Mouse (Mus musculus) stomach, postnatal 0 days (tissue): ENCODE measurements around the gene Fam210b. TPM values are rescaled to one million over a fixed set of nuclear protein-coding genes. Genes with fewer than 3 reads are reported as not detected.

Source experiments
- ATAC-seq: fragments of 200-750 bp; cut with Nextera tagmentation; 2 replicates; pipeline ENCODE4 v1.8.0; 2017; ENCODE audit not compliant: low FRiP score, low TSS enrichment
- DNase-seq: peaks from one replicate; pipeline ENCODE4 v3.0.0-alpha.2; 2016; ENCODE audit warnings: low spot score
- H3K27ac ChIP-seq: fragments of 300-500 bp; sonication (generic); replicated peaks from 2 replicates; pipeline ENCODE4 v1.5.1; 2014; ENCODE audit warnings: mild to moderate bottlenecking, control low read depth
- H3K27me3 ChIP-seq: fragments of 300-500 bp; sonication (generic); 2 replicates; pipeline ENCODE4 v1.6.1; 2014; ENCODE audit warnings: low read length; ENCODE audit not compliant: control insufficient read depth, insufficient read depth
- H3K36me3 ChIP-seq: fragments of 300-500 bp; sonication (generic); 2 replicates; pipeline ENCODE4 v1.6.1; 2014; ENCODE audit warnings: low read length, mixed read lengths; ENCODE audit not compliant: control insufficient read depth, insufficient read depth
- H3K4me1 ChIP-seq: fragments of 300-500 bp; sonication (generic); replicated peaks from 2 replicates; pipeline ENCODE4 v1.6.1; 2014; ENCODE audit warnings: antibody characterized with exemption; ENCODE audit not compliant: control insufficient read depth, insufficient read depth
- H3K4me2 ChIP-seq: fragments of 300-500 bp; sonication (generic); replicated peaks from 2 replicates; pipeline ENCODE4 v1.6.1; 2014; ENCODE audit warnings: low read depth, mild to moderate bottlenecking, control low read depth, moderate library complexity
- H3K4me3 ChIP-seq: fragments of 300-500 bp; sonication (generic); 2 replicates; pipeline ENCODE4 v1.5.1; 2014; ENCODE audit warnings: low read depth, low read length, control low read depth
- H3K9ac ChIP-seq: fragments of 300-500 bp; sonication (generic); 2 replicates; pipeline ENCODE4 v1.6.1; 2014; ENCODE audit warnings: mild to moderate bottlenecking, low read length, control low read depth, mixed read lengths
- H3K9me3 ChIP-seq: fragments of 300-500 bp; sonication (generic); 2 replicates; pipeline ENCODE4 v1.6.1; 2016; ENCODE audit warnings: low read length; ENCODE audit not compliant: control insufficient read depth
- CTCF ChIP-seq: IDR thresholded peaks from 2 replicates; pipeline ENCODE4 v1.5.1; 2016; ENCODE audit warnings: antibody characterized with exemption, low read depth, mild to moderate bottlenecking, moderate library complexity
- EP300 ChIP-seq: optimal IDR thresholded peaks from 2 replicates; pipeline ENCODE3; 2016; ENCODE audit warnings: antibody characterized with exemption
- WGBS: fragments of 180-500 bp; shearing (Covaris S2); extraction: QIAGEN DNeasy Blood & Tissue Kit; methylation state at CpG from one replicate; pipeline ENCODE4 v1.1.7; 2014; 5-methylcytosine and 5-hydroxymethylcytosine counted together
- polyA plus RNA-seq: library from polyadenylated mRNA; unstranded; fragments of >200 nt; fragmentation: Nextera tagmentation; extraction: Ambion mirVana; gene quantifications from 2 replicates; pipeline ENCODE4 v1.2.1, GENCODE M21; 2015

The Fam210b gene
- polyA plus RNA-seq, 1 experiment from 2014 or later = 23.9 TPM

DNA sequence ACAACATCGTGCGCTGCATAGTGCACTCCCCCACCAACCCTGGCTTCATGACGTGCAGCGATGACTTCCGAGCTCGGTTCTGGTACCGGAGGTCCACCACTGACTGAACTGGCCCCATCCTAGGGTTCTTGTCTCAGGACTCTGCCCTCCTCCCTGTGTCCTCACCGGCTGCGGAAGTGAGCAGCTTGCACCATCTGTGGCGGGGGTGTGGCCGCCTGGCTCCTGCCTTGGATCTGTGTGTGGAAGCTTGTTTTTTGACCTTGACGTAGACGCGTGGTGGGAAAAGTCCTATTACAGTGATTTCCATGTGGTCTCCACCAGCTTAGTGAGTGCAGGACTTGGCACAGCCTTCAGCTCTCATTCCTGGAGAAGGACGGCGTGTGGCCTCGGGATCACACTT is 35.1 kb downstream of the Fam210b start:
- Histone ChIP-seq H3K9me3 (no peaks in the 10 kb centered on the region), H3K4me1 (no peaks in the 10 kb centered on the region), H3K4me3 (no peak overlapping the region), H3K9ac (no peak overlapping the region), H3K36me3 (peaks cover 34% of the 10 kb centered on the region), H3K4me2 (no peak overlapping the region), H3K27me3 (no peaks in the 10 kb centered on the region), H3K27ac (no peak overlapping the region)
- DNase-seq (no peak), ATAC-seq (no peak)
- WGBS = 96% methylated on average over 17 of the region's 17 CpGs
- no peak for TF ChIP-seq EP300
- no peak for TF ChIP-seq CTCF

- ATAC-seq (no peak), DNase-seq (no peak)
- Histone ChIP-seq H3K27me3 (no peaks in the 10 kb centered on the region), H3K9ac (no peak overlapping the region), H3K27ac (no peak overlapping the region), H3K4me2 (no peak overlapping the region), H3K36me3 (peaks cover 26% of the 10 kb centered on the region), H3K4me3 (no peak overlapping the region), H3K4me1 (no peaks in the 10 kb centered on the region), H3K9me3 (no peaks in the 10 kb centered on the region)
- WGBS = 93% methylated on average over 11 of the region's 11 CpGs
- TF ChIP-seq CTCF (no peak), EP300 (no peak)
These were observed 36.0 kb downstream of the Fam210b start for GRCm38 (mm10) chr2:172381341-172381740.

DNA sequence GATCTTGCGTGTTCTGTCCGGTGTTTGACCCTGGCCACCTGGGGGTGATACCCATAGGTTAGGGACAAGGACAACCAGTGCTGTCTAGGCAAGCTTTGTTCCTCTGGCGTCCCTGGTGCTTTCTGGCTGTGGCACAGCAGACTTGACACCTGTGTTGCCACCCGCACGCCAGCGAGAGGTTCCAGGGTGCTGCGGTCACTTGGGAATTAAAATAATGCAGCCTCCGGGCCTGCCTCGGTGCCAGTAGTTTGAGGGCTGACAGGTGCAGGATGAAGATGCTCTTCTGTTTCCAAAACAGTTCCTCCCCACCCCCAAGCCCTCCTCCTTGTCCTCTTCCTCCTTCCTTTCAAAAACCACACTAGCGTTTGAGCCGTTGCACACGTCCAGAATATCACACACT is 36.5 kb downstream of the Fam210b start:
- no peaks in the 10 kb centered on the region for H3K9me3 ChIP-seq
- no peaks in the 10 kb centered on the region for H3K27me3 ChIP-seq
- H3K9ac ChIP-seq = no peak overlapping the region
- H3K4me3 ChIP-seq = no peak overlapping the region
- H3K36me3 ChIP-seq = peaks cover 26% of the 10 kb centered on the region
- H3K27ac ChIP-seq = no peak overlapping the region
- no peak for ATAC-seq
- no peaks in the 10 kb centered on the region for H3K4me1 ChIP-seq
- TF ChIP-seq EP300 (no peak), CTCF (no peak)
- 87% methylated on average over 12 of the region's 12 CpGs for WGBS
- no peak for DNase-seq
- H3K4me2 ChIP-seq = no peak overlapping the region

- Histone ChIP-seq H3K27ac (no peak overlapping the region), H3K27me3 (no peaks in the 10 kb centered on the region), H3K9me3 (no peaks in the 10 kb centered on the region), H3K9ac (no peak overlapping the region), H3K4me1 (no peaks in the 10 kb centered on the region), H3K36me3 (peaks cover 18% of the 10 kb centered on the region), H3K4me2 (no peak overlapping the region), H3K4me3 (no peak overlapping the region)
- TF ChIP-seq CTCF (no peak), EP300 (no peak)
- no peak for DNase-seq
- no peak for ATAC-seq
- 97% methylated on average over 3 of the region's 3 CpGs for WGBS
These were observed 39.4 kb downstream of the Fam210b start for GRCm38 (mm10) chr2:172384715-172385114.

GRCm38 (mm10) chr2:172390341-172390740 is 45.0 kb downstream of the Fam210b start:
- Histone ChIP-seq H3K4me2 (no peak overlapping the region), H3K9ac (no peak overlapping the region), H3K27me3 (no peaks in the 10 kb centered on the region), H3K9me3 (no peaks in the 10 kb centered on the region), H3K36me3 (no peaks in the 10 kb centered on the region), H3K4me1 (no peaks in the 10 kb centered on the region), H3K4me3 (no peak overlapping the region), H3K27ac (no peak overlapping the region)
- 16% methylated on average over 6 of the region's 6 CpGs for WGBS
- TF ChIP-seq EP300 = no peak
- TF ChIP-seq CTCF = no peak
- DNase-seq (no peak), ATAC-seq (no peak)

DNA sequence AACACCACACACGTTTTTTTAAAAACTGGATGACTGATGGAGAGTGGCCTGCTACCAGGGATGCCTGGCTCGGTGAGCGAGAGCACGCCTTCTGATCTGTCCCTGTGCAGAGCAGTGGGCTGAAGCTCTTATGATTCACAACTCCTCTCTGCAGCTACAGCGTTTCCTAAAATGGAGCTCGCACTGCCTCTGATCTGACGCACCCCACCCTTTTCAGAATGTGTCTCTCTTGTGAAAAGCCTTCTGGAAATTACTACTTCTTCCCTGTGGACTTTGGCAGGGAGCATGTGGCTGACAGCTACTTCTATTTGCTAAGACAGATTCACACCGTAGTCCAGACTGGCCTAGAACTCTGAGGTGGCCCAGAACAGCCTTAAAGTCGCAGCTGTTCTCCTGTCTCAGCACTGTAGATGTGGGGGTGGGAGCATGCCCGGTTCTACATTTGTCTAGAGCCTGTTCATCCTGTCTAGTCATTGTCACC is 46.7 kb downstream of the Fam210b start:
- DNase-seq = no peak
- peak; percentile 51; the same call in 1 of the 2 replicates for ATAC-seq
- TF ChIP-seq EP300 (no peak), CTCF (no peak)
- Histone ChIP-seq H3K27ac (peak overlapping the region; percentile 49; the same call in 1 of the 2 replicates), H3K36me3 (no peaks in the 10 kb centered on the region), H3K4me2 (no peak overlapping the region), H3K9ac (no peak overlapping the region), H3K4me1 (no peaks in the 10 kb centered on the region), H3K27me3 (no peaks in the 10 kb centered on the region), H3K9me3 (no peaks in the 10 kb centered on the region), H3K4me3 (no peak overlapping the region)
- 44% methylated on average over 10 of the region's 10 CpGs for WGBS
